Mouse (Mus musculus): ENCODE results near the gene Nat8. TPM values are rescaled to one million over a fixed set of nuclear protein-coding genes. Genes with fewer than 3 reads are reported as not detected.
"Not testable (repeated sequence)": the region's sequence is repeated elsewhere in the genome, so short reads cannot be mapped to it uniquely, and the experiment has no call there.

Nat8 gene
- total RNA-seq, 2 experiments from 2014 or later, result not detected

DNA sequence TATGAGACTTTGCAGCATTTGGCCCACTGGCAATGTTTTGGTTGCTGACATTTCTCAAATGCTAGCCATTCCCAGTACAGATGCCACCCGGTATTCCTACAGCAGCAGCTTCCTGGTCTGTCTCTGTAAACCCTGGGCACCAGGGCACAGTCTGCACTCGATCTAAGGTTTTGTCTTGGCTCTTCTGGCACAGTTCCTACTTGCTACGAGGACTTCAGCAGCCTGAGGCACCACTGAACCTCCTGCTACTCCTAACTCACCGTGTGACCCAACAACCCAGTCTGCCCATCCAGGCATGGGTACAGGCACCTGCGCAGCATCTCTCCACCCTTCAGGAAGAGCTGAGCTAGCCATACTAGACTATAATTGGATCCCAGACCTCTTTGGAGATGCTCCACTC, 4.2 kb upstream of the Nat8 start:
- not testable (repeated sequence) for DNase-seq

DNA sequence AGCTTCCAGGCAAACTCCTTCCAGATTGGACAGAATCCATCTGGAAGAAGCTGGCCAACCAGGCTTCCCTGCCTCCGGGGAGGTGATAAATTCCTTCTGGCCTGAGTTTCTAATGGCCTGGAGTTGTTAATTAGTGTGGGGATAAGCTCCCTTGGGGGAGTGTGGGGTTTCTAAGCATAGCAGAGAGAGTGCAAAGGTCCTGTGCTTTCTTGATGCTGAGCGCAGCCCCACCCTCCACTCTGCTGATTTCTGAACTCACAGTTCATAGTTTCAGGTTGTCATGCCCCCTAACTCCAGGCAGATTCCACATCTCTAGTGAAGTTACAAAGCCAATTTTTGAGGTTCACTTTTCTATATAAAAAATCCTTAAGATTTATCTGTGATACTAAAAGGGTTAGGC, 3.2 kb upstream of the Nat8 start:
- not testable (repeated sequence) for DNase-seq

DNA sequence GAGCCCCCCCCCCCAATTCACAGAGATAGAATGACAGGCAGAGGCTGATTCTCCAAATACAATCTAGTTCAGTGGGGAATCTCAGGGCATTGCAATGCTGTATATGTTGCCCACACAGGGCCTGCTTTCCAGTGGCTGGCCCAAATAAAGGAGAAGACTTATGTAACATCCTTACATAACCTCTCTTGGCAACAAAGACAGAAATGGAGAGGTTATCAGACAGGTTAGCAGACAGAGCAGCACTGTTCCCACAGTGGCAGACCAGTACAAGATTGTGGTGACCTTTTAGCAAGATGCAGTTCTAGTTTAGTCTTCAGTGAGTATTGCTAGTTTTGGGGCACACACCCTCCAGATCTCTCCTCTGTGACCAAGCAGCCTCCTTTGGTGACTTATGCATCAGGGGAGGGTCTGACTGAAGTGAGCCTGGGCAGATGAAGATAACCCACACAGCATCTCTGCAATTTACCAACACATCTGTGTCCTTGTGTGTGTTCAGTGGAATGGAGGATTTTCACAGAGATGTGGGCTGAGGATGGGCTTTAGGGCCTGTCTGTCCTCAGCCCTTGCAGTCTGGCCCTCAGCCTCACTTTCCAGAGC, 2.7 kb upstream of the Nat8 start:
- DNase-seq, result not testable (repeated sequence)

DNA sequence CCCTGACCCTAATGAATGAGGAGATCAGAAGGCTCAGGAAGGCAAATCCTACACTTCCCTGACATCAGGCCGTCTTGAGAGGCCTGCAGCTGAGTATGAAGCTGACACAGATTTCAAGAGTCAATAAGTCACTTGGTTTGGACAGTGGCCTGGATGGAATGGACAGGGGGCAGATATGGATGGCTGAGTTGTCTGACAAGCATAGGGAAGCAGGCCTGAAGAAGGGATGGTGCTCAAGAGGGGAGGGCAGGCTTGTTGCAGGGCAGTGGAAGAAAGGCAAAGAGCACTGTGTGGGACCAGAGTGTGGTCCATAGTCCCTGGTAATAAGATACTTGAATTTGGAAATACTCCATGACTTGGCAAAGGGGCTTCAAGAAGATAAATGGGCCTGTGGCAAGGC, 2.4 kb downstream of the Nat8 start:
- no peak for DNase-seq

DNA sequence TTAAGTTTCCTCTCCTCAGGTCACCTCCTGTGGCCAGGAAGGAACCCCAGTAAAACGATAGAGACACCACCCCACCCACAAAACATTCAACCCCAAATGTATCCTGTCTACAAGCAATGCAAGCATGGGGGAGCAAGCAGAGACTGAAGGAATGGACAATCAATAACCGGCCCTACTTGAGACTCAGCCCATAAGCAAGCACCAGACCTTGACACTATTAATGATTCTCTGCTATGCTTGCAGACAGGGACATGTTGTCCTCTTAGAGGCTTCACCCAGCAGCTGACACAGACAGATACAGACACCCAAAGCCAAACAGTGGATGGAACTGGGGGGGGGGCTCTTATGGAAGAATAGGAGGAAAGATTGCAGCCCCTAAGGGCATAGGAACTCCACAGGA, 6.0 kb downstream of the Nat8 start:
- DNase-seq, result no peak

DNA sequence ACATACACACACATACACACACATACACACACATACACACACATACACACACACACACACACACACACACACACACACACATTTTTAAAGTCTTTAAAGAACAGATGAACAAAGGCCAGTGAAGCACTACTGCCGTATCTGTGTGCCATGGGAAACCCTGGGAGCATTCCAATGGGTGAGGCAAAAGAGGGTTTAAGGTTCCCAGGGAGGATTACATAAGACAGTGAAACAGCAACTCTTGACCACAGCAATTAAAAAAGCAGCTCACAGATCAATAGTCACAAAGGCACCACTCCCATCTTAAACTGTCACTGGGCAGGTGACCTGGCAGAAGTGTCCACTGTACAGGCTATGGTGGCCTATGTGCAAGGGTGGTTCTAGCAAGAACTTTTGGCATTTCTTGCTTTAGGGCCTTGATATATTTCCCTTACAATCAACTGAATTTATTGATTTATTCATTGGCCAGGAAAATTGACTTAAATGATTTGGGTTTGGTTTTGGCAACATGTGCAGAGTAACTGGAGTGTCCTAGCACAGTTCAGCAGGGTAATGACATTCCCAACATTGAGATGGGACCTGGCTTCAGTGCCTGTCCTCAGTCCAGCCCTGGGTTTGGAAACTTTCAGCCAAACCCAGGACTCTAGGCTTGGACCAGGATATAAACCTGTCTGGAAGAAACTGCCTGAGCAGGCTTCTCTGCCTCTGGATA, 8.3 kb downstream of the Nat8 start:
- DNase-seq, result no peak

DNA sequence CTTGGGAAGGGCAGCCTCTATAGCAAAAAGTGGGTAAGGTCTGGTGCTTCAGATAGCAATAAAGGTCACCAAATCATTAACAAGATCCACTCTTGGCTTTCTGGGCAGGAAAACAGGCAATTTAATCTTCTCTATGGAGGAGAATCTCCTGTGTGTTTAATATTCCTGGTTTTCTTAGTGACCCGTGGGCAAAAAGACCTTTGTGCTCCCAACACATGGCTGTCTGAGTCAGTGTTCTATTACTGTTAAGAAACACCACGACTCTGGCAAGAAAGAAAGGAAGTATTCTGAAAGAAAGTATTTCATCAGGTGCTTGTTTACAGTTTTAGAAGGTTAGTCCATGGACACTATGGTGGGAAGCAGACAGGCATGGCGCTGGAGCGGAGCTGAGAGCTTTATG, 9.6 kb downstream of the Nat8 start:
- no peak for DNase-seq

DNA sequence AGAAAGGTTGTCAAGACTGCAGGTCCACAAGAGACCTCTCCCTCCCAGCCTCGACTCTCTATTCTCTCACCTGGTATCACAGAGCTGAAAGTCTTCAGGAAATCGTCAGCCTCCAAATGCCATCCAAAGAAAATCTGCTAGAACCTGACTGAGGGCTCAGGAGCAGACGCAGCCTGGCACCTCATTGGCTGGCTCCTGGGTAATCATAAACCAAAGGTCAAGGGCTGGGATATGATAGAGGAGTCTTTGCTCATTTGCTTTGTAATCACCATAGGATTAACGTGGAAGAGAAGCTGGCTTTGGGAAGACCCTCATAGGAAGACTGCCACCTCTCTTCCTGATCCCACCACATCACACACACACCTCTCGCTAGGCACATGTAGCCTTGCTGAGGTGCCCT, 11.0 kb downstream of the Nat8 start, which contains the start of the genes Nat8f6 and Nat8f5:
Nat8f6 (minus strand) TSS at position 118 of the 400 bp plus-strand sequence.
Nat8f5 (minus strand) TSS at position 136 of the 400 bp plus-strand sequence.
- no peak for DNase-seq

DNA sequence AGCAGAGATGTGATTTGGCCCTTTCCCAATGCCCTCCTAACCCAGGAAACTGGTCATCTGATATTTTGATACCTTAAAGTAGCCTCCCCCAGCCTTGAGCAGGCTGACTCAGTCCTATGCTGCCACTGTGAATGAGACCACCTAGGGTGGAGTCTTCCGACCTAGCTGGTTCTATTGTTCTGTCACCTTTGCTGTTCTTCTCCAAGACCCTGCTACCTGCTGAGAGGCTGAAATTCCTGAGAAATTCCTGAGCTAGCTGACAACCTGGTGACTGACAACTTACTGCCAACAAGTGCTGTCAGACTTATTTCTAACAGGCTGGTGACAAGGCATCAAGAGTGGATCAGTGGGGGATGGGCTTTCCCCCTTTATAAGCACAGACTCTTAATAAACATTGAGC, 13.5 kb downstream of the Nat8 start:
- DNase-seq, result no peak

DNA sequence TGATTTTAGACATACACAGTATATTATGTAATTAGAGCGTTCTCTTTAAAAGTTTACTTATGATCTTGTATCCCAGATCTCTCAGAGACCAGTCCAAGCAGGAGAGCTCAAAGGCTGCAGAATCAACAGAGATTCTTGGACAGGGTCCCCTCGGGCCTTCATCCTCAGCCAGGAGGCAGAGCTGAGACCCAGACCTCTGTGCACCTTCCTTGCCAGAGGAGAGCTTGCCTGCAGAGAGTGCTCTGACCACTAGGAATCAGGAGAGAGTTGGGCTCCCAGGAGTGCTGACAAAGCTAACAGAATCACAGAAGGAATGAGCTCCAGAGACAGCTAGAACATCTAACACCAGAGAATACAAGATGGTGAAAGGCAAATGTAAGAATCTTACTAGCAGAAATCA, 18.5 kb downstream of the Nat8 start:
- no peak for DNase-seq

DNA sequence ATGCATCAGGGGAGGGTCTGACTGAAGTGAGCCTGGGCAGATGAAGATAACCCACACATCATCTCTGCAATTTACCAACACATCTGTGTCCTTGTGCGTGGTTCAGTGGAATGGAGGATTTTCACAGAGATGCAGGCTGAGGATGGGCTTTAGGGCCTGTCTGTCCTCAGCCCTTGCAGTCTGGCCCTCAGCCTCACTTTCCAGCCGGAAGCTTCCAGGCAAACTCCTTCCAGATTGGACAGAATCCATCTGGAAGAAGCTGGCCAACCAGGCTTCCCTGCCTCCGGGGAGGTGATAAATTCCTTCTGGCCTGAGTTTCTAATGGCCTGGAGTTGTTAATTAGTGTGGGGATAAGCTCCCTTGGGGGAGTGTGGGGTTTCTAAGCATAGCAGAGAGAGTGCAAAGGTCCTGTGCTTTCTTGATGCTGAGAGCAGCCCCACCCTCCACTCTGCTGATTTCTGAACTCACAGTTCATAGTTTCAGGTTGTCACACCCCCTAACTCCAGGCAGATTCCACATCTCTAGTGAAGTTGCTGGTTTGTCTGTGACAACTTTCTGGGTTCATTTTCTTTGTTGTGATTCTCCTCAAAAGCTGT, 20.8 kb downstream of the Nat8 start:
- DNase-seq, result not testable (repeated sequence)

DNA sequence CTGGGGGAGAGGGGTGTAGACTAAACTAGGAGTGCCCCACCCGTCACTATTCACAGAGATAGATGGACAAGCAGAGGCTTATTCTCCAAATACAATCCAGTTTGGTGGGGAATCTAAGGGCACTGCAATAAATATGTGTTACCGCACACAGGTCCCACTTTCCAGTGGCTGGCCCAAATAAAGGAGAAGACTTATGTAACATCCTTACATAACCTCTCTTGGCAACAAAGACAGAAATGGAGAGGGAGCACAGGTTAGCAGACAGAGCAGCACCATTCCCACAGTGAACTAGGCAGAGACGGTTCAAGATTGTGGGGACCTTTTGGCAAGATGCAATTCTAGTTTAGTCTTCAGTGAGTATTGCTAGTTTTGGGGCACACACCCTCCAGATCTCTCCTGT, 21.4 kb downstream of the Nat8 start:
- not testable (repeated sequence) for DNase-seq

DNA sequence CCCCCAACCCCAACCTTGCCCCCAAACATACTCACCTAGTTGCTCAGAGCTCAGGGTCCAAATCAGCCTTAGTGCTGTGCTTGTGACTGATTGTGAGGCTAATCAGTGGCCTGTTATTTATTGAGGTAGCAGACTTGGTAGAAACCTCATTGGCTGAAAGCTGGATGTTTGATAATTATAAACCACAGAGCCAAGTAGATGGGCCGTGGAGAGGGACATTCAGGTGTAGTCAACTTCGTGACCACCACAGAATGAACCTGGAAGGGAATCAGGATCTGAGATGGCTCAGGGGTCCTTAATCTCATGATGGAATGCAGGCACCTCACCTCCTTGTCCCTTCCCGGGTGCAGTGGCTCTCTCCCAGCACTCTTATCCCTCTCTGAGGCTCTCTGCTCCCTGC, 22.1 kb downstream of the Nat8 start:
- not testable (repeated sequence) for DNase-seq

DNA sequence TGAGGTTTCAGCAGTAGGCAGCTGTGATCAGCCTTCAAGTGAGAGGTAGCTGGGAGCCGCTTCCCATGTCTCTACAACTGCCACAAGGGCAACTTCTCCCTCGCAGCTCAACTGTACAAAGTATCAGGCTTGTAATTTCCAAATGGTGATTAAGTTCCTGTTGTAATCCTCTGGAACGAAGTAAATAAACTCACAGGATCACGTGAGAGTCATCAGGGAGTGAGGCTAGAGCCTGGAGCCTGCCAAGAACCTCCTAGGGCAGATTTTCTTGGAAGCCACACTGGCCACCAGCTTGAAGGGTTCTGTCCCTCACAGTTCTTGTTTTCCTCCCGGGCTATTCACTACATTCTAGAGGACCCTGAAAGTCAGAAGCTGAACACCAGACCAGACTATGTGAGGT, 28.7 kb downstream of the Nat8 start:
- DNase-seq, result not testable (repeated sequence)

Small RNA genes lying within 50 kb of the gene (microRNA-seq; reads per million reads assigned to microRNA genes)
- gene Mir6375, result 0 reads per million in 2 experiments

Other genes starting within 250 kb of the Nat8 start
- gene Alms1, start 244.6 kb downstream of the Nat8 start, total RNA-seq (2021), result 1 to 10 TPM; 2.1 to 3.3 TPM
- under 1 TPM; 0.25 to 0.38 TPM for gene Nat8f7, start 118.9 kb downstream of the Nat8 start, total RNA-seq (2021)
- under 1 TPM; 0.25 to 0.26 TPM for gene Nat8f3, start 66.3 kb downstream of the Nat8 start, total RNA-seq (2021)
- gene Nat8f6, start 11.1 kb downstream of the Nat8 start, total RNA-seq (2021), result under 1 TPM in 1 of 2 experiments, not detected in 1; 0.21 TPM
- under 1 TPM in 1 of 2 experiments, not detected in 1; 0.23 TPM for gene Nat8f5, start 11.1 kb downstream of the Nat8 start, total RNA-seq (2021)
- under 1 TPM; 0.35 to 0.36 TPM for gene Nat8f2, start 37.1 kb upstream of the Nat8 start, total RNA-seq (2021)
- gene Nat8f4, start 72.8 kb upstream of the Nat8 start, total RNA-seq (2021), result 1 to 10 TPM; 1.2 to 1.4 TPM
- gene Tprkb, start 79.8 kb upstream of the Nat8 start, total RNA-seq (2021), result 10 to 100 TPM; 22.4 to 23.3 TPM
- gene Nat8f1, start 83.6 kb upstream of the Nat8 start, total RNA-seq (2021), result 1 to 10 TPM; 2.5 TPM
- gene Dusp11, start 129.6 kb upstream of the Nat8 start, total RNA-seq (2021), result 10 to 100 TPM; 49.0 to 63.7 TPM
- gene Figla, start 184.1 kb upstream of the Nat8 start, total RNA-seq (2021), result not detected
- gene Add2, start 196.6 kb upstream of the Nat8 start, total RNA-seq (2021), result 1 to 10 TPM in 1 of 2 experiments, under 1 TPM in 1; 0.68 to 1.9 TPM